Mouse (Mus musculus): ENCODE results near the gene Gm5565. TPM values are rescaled to one million over a fixed set of nuclear protein-coding genes. Genes with fewer than 3 reads are reported as not detected.
"Not testable (repeated sequence)": the region's sequence is repeated elsewhere in the genome, so short reads cannot be mapped to it uniquely, and the experiment has no call there.

Gm5565 gene
- polyA plus RNA-seq, 1 experiment from 2014 or later: not detected

DNA sequence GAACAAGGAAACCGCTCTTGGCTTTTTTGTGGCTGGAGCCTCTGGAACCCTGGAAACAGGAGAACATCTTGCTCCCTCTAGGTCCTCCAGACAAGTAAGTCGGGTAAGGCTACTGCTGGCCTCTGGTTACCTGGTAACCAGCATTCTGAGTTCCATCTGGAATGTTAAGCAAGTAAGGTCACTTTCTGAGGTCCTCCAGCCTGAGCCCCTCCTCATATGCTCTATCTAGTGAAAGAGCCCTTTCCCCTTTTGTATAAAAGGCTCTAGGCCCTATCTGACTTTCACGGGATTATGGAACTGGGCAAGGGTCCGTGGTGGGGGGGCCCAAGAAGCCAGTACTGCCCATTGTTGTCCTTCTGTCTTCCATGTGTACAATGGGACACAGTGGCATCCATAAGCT is 24.9 kb upstream of the Gm5565 start, which contains the start of gene 1700001J03Rik:
Gene 1700001J03Rik (minus strand): TSS at position 101 of the 400 bp plus-strand sequence.
- not testable (repeated sequence) for ATAC-seq (replicated peaks; ENCODE audit: low FRiP score); H3K9me3 ChIP-seq (replicated peaks); H3K9ac ChIP-seq; H3K4me1 ChIP-seq; H3K4me2 ChIP-seq; H3K36me3 ChIP-seq; H3K27ac ChIP-seq; H3K27me3 ChIP-seq; H3K4me3 ChIP-seq (replicated peaks)
- 74% methylated on average over 4 of the region's 4 CpGs for WGBS

DNA sequence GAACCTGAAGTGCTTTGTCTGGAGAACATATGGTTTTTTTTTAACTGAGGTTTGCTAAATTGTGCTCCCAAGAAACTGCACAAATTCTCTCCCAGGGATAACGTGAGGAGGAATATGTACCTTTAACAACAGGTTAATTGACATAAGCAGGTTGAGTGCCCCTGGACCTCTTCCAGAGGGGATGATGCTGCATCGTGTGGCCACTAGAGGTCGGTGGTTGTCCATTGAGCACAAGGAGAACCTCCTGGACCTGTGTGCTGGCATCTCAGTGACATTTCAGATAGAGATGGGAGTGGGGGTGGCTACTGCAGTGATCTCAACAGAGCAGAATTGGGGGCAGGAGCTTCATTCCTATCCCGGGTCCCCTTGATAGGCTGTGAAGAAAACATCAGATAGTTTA is 12.4 kb upstream of the Gm5565 start:
- H3K9me3 ChIP-seq (replicated peaks); H3K4me2 ChIP-seq; H3K4me3 ChIP-seq (replicated peaks); H3K27me3 ChIP-seq; H3K4me1 ChIP-seq; ATAC-seq (replicated peaks; ENCODE audit: low FRiP score); H3K27ac ChIP-seq; H3K9ac ChIP-seq; H3K36me3 ChIP-seq: not testable (repeated sequence)
- WGBS: 55% methylated on average over 4 of the region's 4 CpGs

DNA sequence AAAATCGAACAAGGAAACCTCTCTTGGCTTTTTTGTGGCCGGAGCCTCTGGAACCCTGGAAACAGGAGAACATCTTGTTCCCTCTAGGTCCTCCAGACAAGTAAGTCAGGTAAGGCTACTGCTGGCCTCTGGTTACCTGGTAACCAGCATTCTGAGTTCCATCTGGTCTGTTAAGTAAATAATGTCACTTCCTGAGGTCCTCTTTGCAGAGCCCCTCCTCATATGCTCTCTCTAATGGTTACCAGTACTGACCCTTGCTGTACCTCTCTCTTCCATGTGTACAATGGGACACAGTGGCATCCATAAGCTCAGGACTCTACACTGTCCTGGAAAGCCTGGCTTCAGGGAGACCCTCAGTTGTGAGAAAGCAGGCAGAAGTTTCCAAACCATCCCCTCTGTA is 10.3 kb upstream of the Gm5565 start, which contains the start of gene Gm6309:
Gene Gm6309 (minus strand): TSS at position 101 of the 400 bp plus-strand sequence.
- H3K27ac ChIP-seq; H3K4me2 ChIP-seq; H3K36me3 ChIP-seq; H3K4me3 ChIP-seq (replicated peaks); H3K9me3 ChIP-seq (replicated peaks); ATAC-seq (replicated peaks; ENCODE audit: low FRiP score); H3K27me3 ChIP-seq; H3K4me1 ChIP-seq; H3K9ac ChIP-seq: not testable (repeated sequence)
- WGBS: 81% methylated on average over 2 of the region's 2 CpGs

DNA sequence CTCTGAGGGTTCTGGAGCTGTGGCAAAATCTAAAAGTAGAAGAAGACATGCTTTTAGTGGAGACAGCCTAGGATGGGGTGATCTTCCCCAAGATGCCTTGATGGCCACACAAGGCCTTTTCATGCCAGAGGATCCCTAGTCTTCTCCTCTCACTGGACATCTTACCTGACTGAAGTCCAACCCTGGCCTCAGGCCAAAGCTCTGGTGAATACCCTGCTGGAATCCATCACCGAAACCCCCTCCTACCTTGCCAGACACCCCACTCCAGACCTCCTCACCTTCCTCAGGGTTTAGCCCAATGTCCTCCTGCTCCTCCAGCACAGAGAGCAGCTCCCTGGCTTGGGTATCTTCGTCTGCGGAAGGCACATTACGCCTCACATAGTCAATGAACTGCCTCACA is 2.0 kb downstream of the Gm5565 start:
- not testable (repeated sequence) for H3K4me1 ChIP-seq; H3K27ac ChIP-seq; H3K4me2 ChIP-seq; H3K9ac ChIP-seq; H3K4me3 ChIP-seq (replicated peaks); H3K9me3 ChIP-seq (replicated peaks); ATAC-seq (replicated peaks; ENCODE audit: low FRiP score); H3K36me3 ChIP-seq; H3K27me3 ChIP-seq
- 87% methylated on average over 4 of the region's 4 CpGs for WGBS

DNA sequence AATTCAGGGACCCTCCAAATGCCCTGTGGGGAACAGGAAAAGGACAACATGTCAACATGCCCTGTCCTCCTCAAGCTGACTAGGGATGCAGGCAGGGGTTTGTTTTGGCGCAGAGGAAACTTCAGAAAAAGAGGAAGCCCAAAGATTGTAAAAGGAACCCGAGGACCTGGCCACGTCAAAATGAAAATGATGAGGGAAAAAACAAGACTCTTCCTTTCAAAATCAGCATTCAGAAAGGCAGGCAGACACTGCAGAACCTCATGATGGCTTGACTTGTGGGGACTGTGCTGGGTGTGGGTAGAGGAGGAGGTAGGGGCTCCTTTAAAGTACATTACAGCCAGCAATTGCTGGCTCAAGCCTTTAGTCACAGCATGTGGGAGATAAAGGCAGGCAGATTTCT is 9.9 kb downstream of the Gm5565 start:
- 75% methylated on average over 3 of the region's 3 CpGs for WGBS
- Histone ChIP-seq H3K9me3 (replicated peaks) (peaks cover 3% of the 10 kb centered on the region; the same call in 1 of the 2 replicates), H3K27me3 (no peaks in the 10 kb centered on the region), H3K27ac (no peak overlapping the region), H3K4me2 (no peak overlapping the region), H3K9ac (no peak overlapping the region), H3K4me1 (no peaks in the 10 kb centered on the region), H3K4me3 (replicated peaks) (no peak overlapping the region), H3K36me3 (no peaks in the 10 kb centered on the region)
- ATAC-seq (replicated peaks; ENCODE audit: low FRiP score): no peak

DNA sequence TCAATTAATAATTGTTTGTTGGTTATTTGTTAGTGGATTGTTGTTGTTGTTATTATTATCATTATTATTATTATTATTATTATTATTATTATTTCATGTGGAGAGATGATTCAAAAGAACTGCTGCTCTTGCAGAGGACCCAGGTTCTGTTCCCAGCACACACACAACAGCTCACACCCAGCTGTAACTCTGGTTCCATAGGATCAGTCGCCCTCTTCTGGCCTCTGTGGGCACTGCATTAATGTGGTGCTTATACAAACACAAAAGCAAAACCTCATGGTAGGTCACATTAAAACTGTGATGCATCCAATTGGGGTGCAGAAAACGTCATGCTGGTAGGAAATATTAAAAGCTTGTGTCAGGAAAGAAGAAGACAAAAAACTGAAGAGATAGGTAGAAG is 12.4 kb downstream of the Gm5565 start:
- H3K9ac ChIP-seq: no peak overlapping the region
- no peak overlapping the region for H3K4me2 ChIP-seq
- no peaks in the 10 kb centered on the region for H3K36me3 ChIP-seq
- no peaks in the 10 kb centered on the region for H3K4me1 ChIP-seq
- peaks cover 3% of the 10 kb centered on the region; the same call in 1 of the 2 replicates for H3K9me3 ChIP-seq (replicated peaks)
- no peak overlapping the region for H3K4me3 ChIP-seq (replicated peaks)
- ATAC-seq (replicated peaks; ENCODE audit: low FRiP score): no peak
- no peaks in the 10 kb centered on the region for H3K27me3 ChIP-seq
- 49% methylated on average over 2 of the region's 2 CpGs for WGBS
- H3K27ac ChIP-seq: no peak overlapping the region

Other genes with a start within 250 kb of the Gm5565 start
- gene Cyp3a25, start 150.9 kb downstream of the Gm5565 start, polyA plus RNA-seq (2015; fragmentation: Nextera tagmentation; extraction: Ambion mirVana): not detected in 2 replicates
- gene Cyp3a59, start 81.3 kb downstream of the Gm5565 start, polyA plus RNA-seq (2015; fragmentation: Nextera tagmentation; extraction: Ambion mirVana): not detected in 2 replicates
- gene Gm6309, start 10.2 kb upstream of the Gm5565 start, polyA plus RNA-seq (2015; fragmentation: Nextera tagmentation; extraction: Ambion mirVana): not detected in 2 replicates
- 0.38 TPM in 1 of 2 replicates, not detected in the other for gene 1700001J03Rik, start 24.8 kb upstream of the Gm5565 start, polyA plus RNA-seq (2015; fragmentation: Nextera tagmentation; extraction: Ambion mirVana)
- 55.2 and 57.1 TPM in 2 replicates for gene Rnf6, start 61.0 kb upstream of the Gm5565 start, polyA plus RNA-seq (2015; fragmentation: Nextera tagmentation; extraction: Ambion mirVana)
- 19.0 and 19.4 TPM in 2 replicates for gene Cdk8, start 70.7 kb upstream of the Gm5565 start, polyA plus RNA-seq (2015; fragmentation: Nextera tagmentation; extraction: Ambion mirVana)
- 3.2 and 3.3 TPM in 2 replicates for gene Wasf3, start 224.4 kb upstream of the Gm5565 start, polyA plus RNA-seq (2015; fragmentation: Nextera tagmentation; extraction: Ambion mirVana)